Mouse (Mus musculus): ENCODE data around the gene Wdr70.

The Wdr70 gene

DNA sequence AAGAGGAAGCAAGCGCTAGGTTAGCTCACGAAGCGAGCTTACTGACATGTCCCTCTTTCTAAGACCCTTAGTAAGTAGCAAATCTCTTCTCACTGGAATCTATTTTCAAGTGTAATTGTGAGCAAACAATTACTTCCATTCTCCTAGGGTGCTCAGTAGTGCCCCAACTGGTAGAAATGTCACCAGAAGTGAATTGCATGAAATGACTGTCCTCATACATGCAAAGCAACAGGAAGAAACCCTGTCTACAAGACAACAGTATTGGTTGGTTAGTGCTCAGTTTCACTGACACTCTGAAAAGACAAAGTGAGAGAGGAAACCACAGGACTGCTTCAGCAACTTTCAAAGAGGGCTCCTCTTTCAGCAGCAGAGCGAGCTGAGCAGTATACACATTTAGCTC is 173.6 kb downstream of the Wdr70 start:
- DNase-seq = peak; percentile 56

- DNase-seq = no peak
Observed at GRCm38 (mm10) chr15:7923281-7923680, 175.7 kb downstream of the Wdr70 start.

- no peak for DNase-seq
Observed at GRCm38 (mm10) chr15:7922291-7923037, 176.5 kb downstream of the Wdr70 start.

GRCm38 (mm10) chr15:7921124-7921523 is 177.9 kb downstream of the Wdr70 start:
- DNase-seq = no peak

DNA sequence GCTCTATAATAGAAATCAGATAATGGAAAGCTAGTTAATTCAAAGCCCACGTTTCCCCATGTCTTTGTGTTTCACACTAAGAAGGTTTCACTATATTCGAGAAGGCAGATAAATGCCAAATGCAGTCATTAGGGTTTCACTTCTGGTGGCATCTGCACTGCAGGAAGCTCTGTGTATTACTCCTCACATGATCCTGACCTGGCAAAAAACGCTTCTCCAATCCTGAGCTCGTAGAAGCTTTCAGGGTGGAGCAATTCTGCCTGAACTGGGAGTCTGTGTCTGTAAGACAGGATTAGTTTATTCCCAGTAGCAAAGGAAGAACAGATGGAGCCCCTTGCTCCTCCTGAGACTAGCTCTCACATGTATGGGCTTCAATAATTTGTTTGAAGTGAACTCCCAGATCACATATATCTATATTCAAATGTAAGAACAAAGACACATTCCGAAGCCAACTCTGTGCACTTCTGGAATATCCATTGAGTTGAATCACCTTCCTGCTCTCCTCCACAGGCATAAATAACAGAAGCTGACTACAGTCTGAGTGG is 192.4 kb downstream of the Wdr70 start:
- no peak for DNase-seq

DNA sequence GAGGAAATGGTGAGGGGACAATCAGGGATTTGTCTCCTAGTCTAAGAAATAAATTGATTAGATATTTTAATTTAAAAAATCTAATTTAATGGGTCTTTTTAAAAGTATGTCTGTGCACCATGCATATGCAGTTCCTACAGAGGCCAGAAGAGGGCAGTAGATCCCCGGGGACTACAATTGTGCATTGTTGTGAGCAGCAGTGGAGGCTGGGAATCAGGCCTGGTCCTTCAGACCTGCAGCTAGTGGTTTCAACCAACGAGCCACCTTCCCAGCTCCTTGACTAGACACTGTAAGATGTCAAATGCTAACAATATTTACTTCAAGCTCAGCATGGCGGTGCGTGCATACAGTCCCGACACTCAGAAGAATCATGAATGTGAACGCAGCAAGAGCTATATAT is 199.7 kb downstream of the Wdr70 start:
- peak; percentile 28 for DNase-seq

- no peak for DNase-seq
Observed at GRCm38 (mm10) chr15:7891547-7892282, 207.3 kb downstream of the Wdr70 start.

- no peak for DNase-seq
Observed at GRCm38 (mm10) chr15:7890286-7890685, 208.7 kb downstream of the Wdr70 start.

DNA sequence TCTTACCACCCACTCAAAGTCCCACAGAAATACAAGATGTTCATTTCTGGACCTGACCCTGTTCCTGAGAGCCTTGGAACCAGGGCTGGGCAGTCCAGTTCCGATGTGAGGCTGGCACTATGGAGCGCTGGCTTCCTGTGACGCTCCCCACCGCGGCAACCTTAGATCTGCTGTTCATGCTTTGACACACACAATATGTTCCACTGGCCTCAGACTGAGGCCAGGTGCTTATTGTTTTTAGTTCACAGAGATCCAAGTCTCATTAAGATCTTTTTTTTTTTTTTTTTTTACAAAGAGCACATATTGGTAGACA is 209.7 kb downstream of the Wdr70 start:
- no peak for DNase-seq

- no peak for DNase-seq
Observed at GRCm38 (mm10) chr15:7888617-7889361, 210.2 kb downstream of the Wdr70 start.

DNA sequence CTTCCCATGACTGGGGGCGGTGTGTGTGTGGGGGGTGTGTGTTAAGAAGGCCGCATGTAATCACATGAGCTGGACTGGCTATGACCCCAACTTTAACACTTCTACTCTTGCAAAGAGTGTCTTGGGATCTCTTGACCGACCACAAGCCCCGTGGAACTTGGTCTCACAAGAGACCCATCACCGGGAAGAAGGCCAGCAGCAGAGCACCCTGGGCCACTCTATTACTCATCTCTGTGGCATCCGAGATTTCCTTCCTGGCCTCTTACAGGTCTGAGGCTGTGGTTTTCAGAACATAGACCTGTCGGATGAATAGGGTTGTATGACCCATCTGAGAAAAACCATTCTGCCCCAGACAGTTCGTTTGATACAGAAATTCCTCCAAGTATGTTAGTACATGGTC is 212.4 kb downstream of the Wdr70 start:
- no peak for DNase-seq

GRCm38 (mm10) chr15:7885106-7885505 is 213.9 kb downstream of the Wdr70 start:
- no peak for DNase-seq

GRCm38 (mm10) chr15:7884181-7884580 is 214.8 kb downstream of the Wdr70 start:
- DNase-seq = no peak

GRCm38 (mm10) chr15:7879956-7880355 is 219.1 kb downstream of the Wdr70 start:
- no peak for DNase-seq

DNA sequence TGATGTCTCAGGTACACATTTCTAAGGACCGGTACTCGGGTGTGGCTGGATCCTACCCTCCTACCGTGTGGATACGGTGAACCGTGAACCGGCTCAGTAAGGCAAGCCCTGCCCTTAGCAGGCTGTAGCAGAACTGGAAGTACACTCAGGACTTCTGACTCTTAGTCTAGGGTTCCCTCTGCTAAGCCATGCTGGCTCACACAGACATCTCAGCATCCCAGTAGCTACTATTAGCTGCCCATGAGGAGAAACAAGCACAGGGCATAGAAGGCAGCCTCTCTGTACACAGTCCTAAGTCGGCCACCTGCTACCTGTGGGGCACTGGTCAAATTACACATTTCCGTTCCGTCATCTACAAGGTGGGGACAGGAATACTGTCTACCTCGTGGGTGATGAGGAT is 220.1 kb downstream of the Wdr70 start:
- DNase-seq = no peak

DNA sequence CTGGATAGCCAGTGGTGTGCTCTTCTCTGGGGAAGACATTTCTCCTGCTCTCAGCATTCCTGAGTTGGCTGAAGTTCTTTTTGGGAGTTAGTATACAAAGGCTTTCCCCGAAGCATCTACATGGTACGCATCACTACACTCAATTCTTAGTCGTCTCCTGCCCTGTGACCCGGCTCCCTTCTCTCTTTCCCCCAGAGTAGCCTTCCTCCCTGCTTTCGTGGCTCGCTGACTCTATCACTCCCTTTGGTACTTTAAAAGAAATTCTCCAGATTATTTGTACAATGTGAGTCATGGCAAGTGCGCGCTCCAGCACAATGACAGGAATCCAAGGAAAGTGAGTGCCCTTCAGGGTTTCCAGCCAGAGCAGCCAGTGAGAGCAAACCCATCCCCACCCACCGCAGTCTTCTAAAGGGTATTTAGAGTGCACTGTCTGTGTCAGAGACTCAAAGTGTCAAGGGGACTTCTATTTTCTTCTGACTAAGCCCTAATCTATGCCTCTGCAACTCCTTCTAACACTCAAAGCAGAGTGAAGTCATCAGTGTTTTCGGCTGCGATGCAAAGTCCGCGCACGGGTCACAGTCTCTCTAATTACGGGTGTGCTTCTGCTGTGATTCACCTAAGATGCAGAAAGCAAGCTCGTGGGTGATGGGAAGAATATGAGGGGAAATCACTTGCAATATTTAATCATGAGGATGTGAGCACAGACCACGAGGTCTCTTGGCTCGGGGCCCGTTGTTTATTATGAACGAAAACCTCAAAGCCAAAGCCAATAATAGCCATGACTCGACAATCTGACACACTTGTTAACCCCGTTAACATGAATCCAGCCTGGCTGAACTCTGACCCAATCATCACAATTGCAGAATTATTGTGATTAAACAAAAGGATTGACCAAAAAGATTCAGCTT is 221.2 kb downstream of the Wdr70 start:
- no peak for DNase-seq

- DNase-seq = no peak
Observed at GRCm38 (mm10) chr15:7875879-7876278, 223.1 kb downstream of the Wdr70 start.

- DNase-seq = no peak
Observed at GRCm38 (mm10) chr15:7872473-7872872, 226.5 kb downstream of the Wdr70 start.

GRCm38 (mm10) chr15:7865305-7865704 is 233.7 kb downstream of the Wdr70 start:
- no peak for DNase-seq

DNA sequence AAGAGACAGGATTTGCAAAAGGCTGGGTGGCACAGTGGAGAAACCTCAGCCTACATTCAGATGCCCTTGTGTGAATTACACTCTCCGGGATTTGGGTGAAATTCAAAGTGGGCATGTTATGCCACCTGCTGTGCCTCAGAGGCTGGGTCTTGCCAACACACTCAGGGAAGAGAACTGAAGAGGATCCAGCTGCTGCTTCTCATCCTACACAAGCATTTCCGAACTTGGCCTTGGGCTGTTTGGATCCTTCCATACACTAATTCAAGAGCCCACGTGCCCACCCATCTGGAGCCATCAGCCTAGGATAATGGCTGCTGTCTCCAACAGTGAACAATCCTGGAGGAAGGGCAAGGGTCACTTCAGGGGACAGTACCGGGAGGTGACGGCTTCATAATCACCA is 235.7 kb downstream of the Wdr70 start:
- no peak for DNase-seq

- DNase-seq = no peak
Observed at GRCm38 (mm10) chr15:7862890-7863289, 236.1 kb downstream of the Wdr70 start.

DNA sequence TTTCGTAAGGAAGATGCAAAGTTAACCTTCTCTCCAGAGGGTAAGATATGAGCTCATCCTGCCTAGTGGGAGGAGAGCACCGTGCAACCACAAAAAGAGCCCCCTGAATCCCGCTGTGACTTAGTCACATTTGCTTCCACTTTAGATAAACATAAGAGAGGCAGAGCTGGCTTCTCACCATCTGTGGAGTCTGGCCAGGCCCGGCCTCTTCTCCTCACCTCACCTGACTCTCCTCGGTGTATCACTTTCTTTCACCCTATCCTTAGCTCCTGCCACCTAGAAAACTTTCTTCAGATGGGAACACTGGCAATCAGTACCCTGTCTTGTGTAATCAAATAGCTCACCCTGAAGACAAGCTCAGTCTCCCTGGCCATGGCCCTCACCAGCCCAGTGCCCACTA is 240.2 kb downstream of the Wdr70 start:
- DNase-seq = no peak

DNA sequence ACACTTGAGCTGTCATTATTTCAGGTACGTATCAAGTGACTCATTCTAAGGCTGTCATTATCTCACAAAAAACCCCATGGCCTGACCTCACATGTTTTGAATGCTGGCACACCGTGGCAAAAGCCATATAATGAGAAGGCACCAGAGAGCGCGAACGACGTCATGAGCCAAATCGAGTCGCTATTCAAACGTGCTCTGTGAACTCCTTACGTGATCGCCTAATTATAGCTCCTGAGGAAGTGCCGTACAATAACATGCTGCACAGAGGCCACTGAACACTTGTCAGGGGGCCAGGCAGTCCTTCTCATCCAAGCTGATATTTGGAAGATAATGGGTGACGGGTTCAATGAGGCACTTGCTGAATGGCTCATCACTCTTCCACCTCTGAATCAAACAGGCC is 241.6 kb downstream of the Wdr70 start:
- no peak for DNase-seq

All from thymus, postnatal 14 days (tissue).